Mouse (Mus musculus): ENCODE measurements at regions not wholly inside any gene's neighbourhood (a gene's known extent, or its start where the extent isn't known, plus 50 kb on each side); places are given as distances from the start of the nearest gene placed in this dataset.
A peak's percentile ranks its signal among the peaks of the same experiment; 100 is the strongest.

- no peaks in the 10 kb centered on the region for H3K36me3 ChIP-seq (ENCODE audit: control insufficient read depth, insufficient read depth, low read length)
- DNase-seq (ENCODE audit: low spot score) (no peak), ATAC-seq (ENCODE audit: low FRiP score, low TSS enrichment) (no peak)
- H3K4me1 ChIP-seq (replicated peaks; ENCODE audit: control insufficient read depth, insufficient read depth), result no peaks in the 10 kb centered on the region
- no peak overlapping the region for H3K4me3 ChIP-seq (ENCODE audit: low read depth, low read length)
- no peaks in the 10 kb centered on the region for H3K27me3 ChIP-seq (ENCODE audit: control insufficient read depth, insufficient read depth, low read length)
- H3K4me2 ChIP-seq (replicated peaks; ENCODE audit: low read depth), result no peak overlapping the region
- no peaks in the 10 kb centered on the region for H3K9me3 ChIP-seq (ENCODE audit: control insufficient read depth, low read length)
- H3K27ac ChIP-seq (replicated peaks), result peak overlapping the region; percentile 65; the same call in 1 of the 2 replicates
- 76% methylated on average over 9 of the region's 9 CpGs for WGBS
- H3K9ac ChIP-seq (ENCODE audit: low read length), result no peak overlapping the region
- no peak for TF ChIP-seq EP300 (optimal IDR thresholded peaks at IDR 0.05)
- TF ChIP-seq CTCF (IDR thresholded peaks at IDR 0.05; ENCODE audit: low read depth), result no peak
Measured at GRCm38 (mm10) chr10:96337088-96337666, 200.8 kb downstream of the Gm5426 start.

GRCm38 (mm10) chr10:96337797-96338608, 201.6 kb downstream of the Gm5426 start:
- TF ChIP-seq CTCF (IDR thresholded peaks at IDR 0.05; ENCODE audit: low read depth) (no peak), EP300 (optimal IDR thresholded peaks at IDR 0.05) (no peak)
- Histone ChIP-seq H3K9me3 (ENCODE audit: control insufficient read depth, low read length) (no peaks in the 10 kb centered on the region), H3K36me3 (ENCODE audit: control insufficient read depth, insufficient read depth, low read length) (no peaks in the 10 kb centered on the region), H3K4me2 (replicated peaks; ENCODE audit: low read depth) (no peak overlapping the region), H3K4me1 (replicated peaks; ENCODE audit: control insufficient read depth, insufficient read depth) (no peaks in the 10 kb centered on the region), H3K27ac (replicated peaks) (peak overlapping the region; percentile 65), H3K27me3 (ENCODE audit: control insufficient read depth, insufficient read depth, low read length) (no peaks in the 10 kb centered on the region), H3K9ac (ENCODE audit: low read length) (no peak overlapping the region), H3K4me3 (ENCODE audit: low read depth, low read length) (no peak overlapping the region)
- DNase-seq (ENCODE audit: low spot score) (peak; percentile 67), ATAC-seq (ENCODE audit: low FRiP score, low TSS enrichment) (peak; percentile 98)
- whole genome bisulfite sequencing, result 53% methylated on average over 7 of the region's 7 CpGs

GRCm38 (mm10) chr10:96338609-96338978, 202.2 kb downstream of the Gm5426 start:
- TF ChIP-seq EP300 (optimal IDR thresholded peaks at IDR 0.05) (no peak), CTCF (IDR thresholded peaks at IDR 0.05; ENCODE audit: low read depth) (no peak)
- no peaks in the 10 kb centered on the region for H3K36me3 ChIP-seq (ENCODE audit: control insufficient read depth, insufficient read depth, low read length)
- WGBS, result 72% methylated on average over 2 of the region's 2 CpGs
- no peaks in the 10 kb centered on the region for H3K9me3 ChIP-seq (ENCODE audit: control insufficient read depth, low read length)
- no peak overlapping the region for H3K4me2 ChIP-seq (replicated peaks; ENCODE audit: low read depth)
- no peak overlapping the region for H3K4me3 ChIP-seq (ENCODE audit: low read depth, low read length)
- H3K27ac ChIP-seq (replicated peaks), result 0 out of 2 replicates have a peak overlapping the region, but pooled peaks have one; percentile 24
- ATAC-seq (ENCODE audit: low FRiP score, low TSS enrichment) (no peak), DNase-seq (ENCODE audit: low spot score) (no peak)
- H3K4me1 ChIP-seq (replicated peaks; ENCODE audit: control insufficient read depth, insufficient read depth), result no peaks in the 10 kb centered on the region
- no peaks in the 10 kb centered on the region for H3K27me3 ChIP-seq (ENCODE audit: control insufficient read depth, insufficient read depth, low read length)
- H3K9ac ChIP-seq (ENCODE audit: low read length), result no peak overlapping the region

DNA sequence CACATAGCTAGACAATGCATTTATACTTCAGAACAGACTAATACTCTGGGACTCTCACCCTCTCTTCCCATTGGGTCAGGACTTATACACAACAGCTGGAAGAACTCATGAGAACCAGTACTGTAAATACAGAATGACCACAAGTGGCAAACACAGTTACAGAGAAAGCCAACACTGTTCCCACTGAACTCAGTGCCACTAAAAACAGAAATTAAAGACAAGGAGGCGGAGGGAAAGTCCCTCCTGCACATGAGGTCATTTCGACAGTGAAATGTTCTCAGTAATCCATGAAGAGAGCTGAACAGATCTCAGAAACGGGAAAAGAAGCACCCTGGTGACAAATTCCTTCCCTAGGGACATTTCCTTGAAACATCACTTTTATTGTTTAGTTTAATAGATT, 206.1 kb downstream of the Gm5426 start:
- no peaks in the 10 kb centered on the region for H3K9me3 ChIP-seq (ENCODE audit: control insufficient read depth, low read length)
- DNase-seq (ENCODE audit: low spot score) (no peak), ATAC-seq (ENCODE audit: low FRiP score, low TSS enrichment) (no peak)
- no peaks in the 10 kb centered on the region for H3K27me3 ChIP-seq (ENCODE audit: control insufficient read depth, insufficient read depth, low read length)
- no peak overlapping the region for H3K4me2 ChIP-seq (replicated peaks; ENCODE audit: low read depth)
- H3K27ac ChIP-seq (replicated peaks), result no peak overlapping the region
- no peaks in the 10 kb centered on the region for H3K36me3 ChIP-seq (ENCODE audit: control insufficient read depth, insufficient read depth, low read length)
- H3K4me1 ChIP-seq (replicated peaks; ENCODE audit: control insufficient read depth, insufficient read depth), result no peaks in the 10 kb centered on the region
- TF ChIP-seq CTCF (IDR thresholded peaks at IDR 0.05; ENCODE audit: low read depth) (no peak), EP300 (optimal IDR thresholded peaks at IDR 0.05) (no peak)
- WGBS, result 55% methylated on average over 3 of the region's 3 CpGs
- no peak overlapping the region for H3K4me3 ChIP-seq (ENCODE audit: low read depth, low read length)
- H3K9ac ChIP-seq (ENCODE audit: low read length), result no peak overlapping the region

DNA sequence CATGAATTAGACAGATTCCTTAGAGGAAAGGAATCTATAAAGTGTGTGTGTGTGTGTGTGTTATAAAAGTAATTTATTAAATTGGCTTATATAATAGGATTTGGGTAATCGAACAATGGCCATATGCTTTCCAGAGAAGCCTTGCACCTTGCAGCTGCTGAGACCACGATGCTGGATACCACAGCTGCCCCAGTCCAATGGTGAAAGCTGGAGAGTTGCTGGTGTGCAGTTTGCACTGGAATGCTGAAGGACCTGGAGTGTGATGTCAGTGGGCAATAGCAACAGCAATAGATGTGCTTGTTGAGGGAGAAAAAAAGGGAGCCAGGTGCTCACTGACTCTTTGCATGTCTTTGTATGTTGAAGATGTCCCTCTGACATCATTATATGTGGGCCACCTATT, 207.3 kb downstream of the Gm5426 start:
- Histone ChIP-seq H3K4me1 (replicated peaks; ENCODE audit: control insufficient read depth, insufficient read depth) (no peaks in the 10 kb centered on the region), H3K36me3 (ENCODE audit: control insufficient read depth, insufficient read depth, low read length) (no peaks in the 10 kb centered on the region), H3K27ac (replicated peaks) (no peak overlapping the region), H3K4me2 (replicated peaks; ENCODE audit: low read depth) (no peak overlapping the region), H3K4me3 (ENCODE audit: low read depth, low read length) (no peak overlapping the region), H3K9me3 (ENCODE audit: control insufficient read depth, low read length) (no peaks in the 10 kb centered on the region), H3K9ac (ENCODE audit: low read length) (no peak overlapping the region), H3K27me3 (ENCODE audit: control insufficient read depth, insufficient read depth, low read length) (no peaks in the 10 kb centered on the region)
- WGBS, result 69% methylated on average over 2 of the region's 2 CpGs
- DNase-seq (ENCODE audit: low spot score) (no peak), ATAC-seq (ENCODE audit: low FRiP score, low TSS enrichment) (no peak)
- no peak for TF ChIP-seq EP300 (optimal IDR thresholded peaks at IDR 0.05)
- TF ChIP-seq CTCF (IDR thresholded peaks at IDR 0.05; ENCODE audit: low read depth), result no peak

DNA sequence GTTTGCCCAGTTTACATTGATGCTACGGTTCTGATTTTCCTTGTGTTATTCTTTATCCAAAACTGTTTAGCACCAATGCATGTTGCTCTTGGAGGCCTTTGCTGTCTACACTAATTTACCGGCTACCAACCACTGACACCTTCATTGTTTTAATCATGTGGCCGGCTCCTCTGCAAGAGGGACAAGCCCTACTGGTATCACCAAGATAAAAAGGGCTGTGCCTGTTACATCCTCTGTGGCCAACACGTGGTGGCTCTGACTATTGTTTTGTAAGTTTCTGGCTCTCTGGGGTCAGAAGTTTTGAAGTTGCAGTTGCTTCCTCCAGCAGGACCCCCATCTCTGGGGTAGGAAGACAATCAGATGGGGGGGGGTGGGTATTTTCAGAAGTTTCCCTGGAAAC, 214.3 kb downstream of the Gm5426 start:
- Histone ChIP-seq H3K4me1 (replicated peaks; ENCODE audit: control insufficient read depth, insufficient read depth) (no peaks in the 10 kb centered on the region), H3K9ac (ENCODE audit: low read length) (no peak overlapping the region), H3K36me3 (ENCODE audit: control insufficient read depth, insufficient read depth, low read length) (no peaks in the 10 kb centered on the region), H3K9me3 (ENCODE audit: control insufficient read depth, low read length) (no peaks in the 10 kb centered on the region), H3K27me3 (ENCODE audit: control insufficient read depth, insufficient read depth, low read length) (no peaks in the 10 kb centered on the region), H3K4me2 (replicated peaks; ENCODE audit: low read depth) (no peak overlapping the region), H3K27ac (replicated peaks) (no peak overlapping the region), H3K4me3 (ENCODE audit: low read depth, low read length) (no peak overlapping the region)
- DNase-seq (ENCODE audit: low spot score) (no peak), ATAC-seq (ENCODE audit: low FRiP score, low TSS enrichment) (no peak)
- 66% methylated on average over 4 of the region's 4 CpGs for WGBS
- TF ChIP-seq CTCF (IDR thresholded peaks at IDR 0.05; ENCODE audit: low read depth) (no peak), EP300 (optimal IDR thresholded peaks at IDR 0.05) (no peak)

Measured in stomach, postnatal 0 days (tissue).